Mouse (Mus musculus) testis, postnatal 14 days (tissue): Measurements from ENCODE around the gene Soga1.

ENCODE experiments used
- DNase-seq: peaks from one replicate; pipeline ENCODE4 v3.0.0; 2021; ENCODE audit warnings: low spot score

The Soga1 gene

GRCm38 (mm10) chr2:157037303-157037702 is 41.8 kb downstream of the Soga1 start:
- DNase-seq, result no peak

DNA sequence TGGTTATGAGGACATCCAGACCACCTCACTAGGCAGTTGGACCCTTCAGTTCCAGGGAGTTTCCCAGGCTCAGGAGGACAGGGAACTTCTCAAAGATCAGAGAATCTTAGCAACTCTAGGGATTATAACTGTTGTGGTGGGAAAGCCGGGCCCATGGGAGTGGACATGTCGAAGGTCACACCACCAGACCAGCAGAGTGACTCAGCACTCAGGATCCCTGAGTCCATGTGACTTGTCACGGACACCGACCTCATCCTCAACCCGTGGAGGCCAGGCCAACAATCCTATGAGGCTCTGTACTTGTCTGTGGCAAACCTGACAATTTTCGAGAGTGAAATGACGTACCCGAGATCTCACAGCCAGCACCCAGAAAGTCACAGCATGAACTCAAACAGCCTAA is 42.7 kb downstream of the Soga1 start:
- no peak for DNase-seq

DNA sequence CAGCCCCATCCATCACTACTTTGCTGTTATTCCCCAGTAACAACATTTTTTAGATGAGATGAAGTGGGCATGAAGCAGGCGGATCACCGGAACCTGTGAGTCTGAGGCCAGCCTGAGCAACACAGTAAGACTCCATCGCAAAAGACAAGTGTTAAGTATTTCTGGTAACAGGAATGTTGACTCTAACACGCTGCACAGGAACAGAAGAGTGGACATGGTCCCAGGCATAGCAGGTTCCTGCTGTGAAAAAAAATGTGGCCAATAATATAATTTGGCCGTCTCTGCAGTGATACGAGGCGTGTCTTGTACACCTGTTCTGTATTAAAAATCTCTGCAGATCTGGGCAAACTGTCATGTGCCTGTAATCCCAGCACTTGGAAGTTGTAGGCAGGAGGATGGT is 43.7 kb downstream of the Soga1 start:
- DNase-seq, result no peak

DNA sequence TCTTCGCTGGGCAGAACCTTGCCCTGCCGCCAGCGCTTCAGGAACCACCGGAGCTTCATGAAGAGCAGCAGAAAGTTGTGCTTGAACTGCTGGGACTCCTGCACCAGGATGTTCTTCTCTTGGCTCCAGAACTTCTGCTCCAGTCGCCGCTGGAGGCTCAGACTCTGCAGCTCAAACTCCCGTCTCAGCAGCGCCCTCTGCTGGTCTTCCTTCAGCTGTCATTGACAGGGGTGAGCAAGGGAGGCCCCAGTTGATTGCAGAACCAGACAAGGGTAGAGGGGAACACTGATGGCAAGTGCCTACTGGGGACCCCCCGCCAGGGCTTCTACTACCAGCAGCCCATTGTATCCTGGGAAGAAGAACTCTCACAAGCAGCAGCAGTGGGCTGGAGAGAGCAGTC is 48.2 kb downstream of the Soga1 start:
- DNase-seq, result peak; percentile 71

GRCm38 (mm10) chr2:157028261-157028660 is 50.8 kb downstream of the Soga1 start:
- DNase-seq, result no peak

DNA sequence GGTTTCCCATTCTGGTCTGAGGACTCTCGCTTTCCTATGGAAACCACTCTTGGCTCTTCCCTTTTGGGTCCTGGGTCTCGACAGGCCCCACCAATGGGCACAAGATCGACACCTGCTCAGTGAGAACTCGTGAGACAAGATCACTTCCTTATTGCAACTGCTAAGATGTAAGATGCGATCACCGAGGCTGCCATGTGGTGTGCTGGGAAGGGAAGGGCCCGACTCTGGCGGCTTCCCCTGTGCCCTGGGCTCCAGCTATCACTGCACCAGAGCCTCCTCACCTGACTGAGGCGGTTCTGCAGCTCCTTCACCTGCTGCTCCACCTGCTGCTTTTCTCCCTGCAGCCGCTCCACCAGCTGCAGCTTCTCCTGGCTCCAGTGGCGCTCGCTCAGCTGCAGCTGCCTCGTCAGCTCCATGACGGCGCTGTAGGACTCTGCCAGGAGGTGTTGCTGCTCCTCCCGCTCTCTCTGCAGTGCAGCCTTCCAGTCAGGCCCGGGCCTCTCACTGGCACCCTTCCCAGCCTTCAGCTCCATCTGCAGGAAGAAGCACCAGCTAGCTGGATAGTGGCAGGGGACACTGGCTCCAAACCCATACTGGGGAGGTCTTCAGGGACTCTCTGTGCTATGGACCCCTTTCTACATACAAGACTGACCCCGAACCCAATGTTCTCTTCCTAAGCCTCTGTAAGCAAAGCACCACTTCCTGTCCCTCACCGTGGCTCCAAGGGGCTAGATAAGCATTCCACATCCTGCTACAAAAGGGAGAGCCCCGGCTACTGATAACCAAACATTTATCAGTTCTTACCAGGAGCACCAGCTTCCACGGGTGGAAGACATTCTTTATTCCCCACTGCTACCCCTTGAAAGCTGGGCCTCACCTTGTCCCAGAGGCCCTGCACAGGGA is 51.7 kb downstream of the Soga1 start:
- no peak for DNase-seq

DNA sequence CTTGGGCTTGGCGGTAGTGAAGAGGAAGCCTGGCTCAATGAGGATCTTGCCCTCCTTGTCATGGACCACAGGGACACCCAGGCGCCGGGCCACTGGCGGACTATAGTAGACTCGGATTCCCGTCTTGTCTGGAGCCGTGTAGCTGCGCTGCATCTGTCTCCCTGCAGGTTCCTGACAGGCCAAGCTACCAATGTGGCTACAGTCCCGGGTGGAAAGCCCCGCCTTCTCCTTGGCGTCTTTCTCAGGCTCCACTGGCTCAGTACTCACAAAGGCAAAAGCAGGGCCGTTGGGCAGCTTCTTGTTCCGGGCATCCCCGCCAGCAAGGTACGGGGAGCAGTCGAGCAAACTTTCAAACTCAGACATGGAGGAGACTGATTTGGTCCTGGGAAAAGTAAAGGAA is 57.9 kb downstream of the Soga1 start:
- DNase-seq, result no peak

- DNase-seq, result no peak
Measured at GRCm38 (mm10) chr2:157019228-157019627, 59.8 kb downstream of the Soga1 start.

- DNase-seq, result no peak
Measured at GRCm38 (mm10) chr2:157016529-157017270, 62.4 kb downstream of the Soga1 start.

- no peak for DNase-seq
Measured at GRCm38 (mm10) chr2:157012341-157012740, 66.7 kb downstream of the Soga1 start.

DNA sequence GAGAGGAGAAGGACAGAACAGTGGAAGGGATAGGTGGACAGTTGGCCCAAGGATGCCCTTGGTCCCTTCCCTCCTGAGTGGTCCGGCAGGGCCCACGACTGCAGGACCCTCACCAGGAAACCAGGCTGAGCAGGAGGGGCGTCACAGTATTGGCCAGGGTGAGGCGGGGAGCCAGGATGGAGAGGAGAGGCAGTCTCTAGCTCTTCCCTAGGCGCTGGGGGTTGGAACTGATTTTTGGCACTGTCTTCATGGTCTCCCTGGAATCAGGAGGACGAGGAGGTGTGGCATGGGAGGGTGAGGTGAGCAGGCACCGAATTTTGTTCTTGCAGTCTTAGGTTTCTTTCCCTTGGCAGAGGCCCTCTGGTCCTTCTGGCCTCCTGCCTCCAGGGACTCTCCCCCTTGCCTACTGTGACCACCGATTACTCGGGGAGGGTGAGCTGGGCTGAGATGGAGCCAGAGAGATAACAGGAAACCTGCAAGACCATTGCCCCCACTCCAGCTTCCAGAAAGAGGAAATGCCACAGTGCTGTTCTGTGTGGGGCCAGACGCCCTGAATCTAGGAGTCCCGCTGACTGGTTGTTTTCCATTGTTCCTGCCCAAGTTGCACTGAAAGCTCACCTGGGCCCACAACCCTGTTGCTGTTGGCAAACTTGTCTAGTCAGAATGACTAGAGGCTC is 68.3 kb downstream of the Soga1 start:
- no peak for DNase-seq

DNA sequence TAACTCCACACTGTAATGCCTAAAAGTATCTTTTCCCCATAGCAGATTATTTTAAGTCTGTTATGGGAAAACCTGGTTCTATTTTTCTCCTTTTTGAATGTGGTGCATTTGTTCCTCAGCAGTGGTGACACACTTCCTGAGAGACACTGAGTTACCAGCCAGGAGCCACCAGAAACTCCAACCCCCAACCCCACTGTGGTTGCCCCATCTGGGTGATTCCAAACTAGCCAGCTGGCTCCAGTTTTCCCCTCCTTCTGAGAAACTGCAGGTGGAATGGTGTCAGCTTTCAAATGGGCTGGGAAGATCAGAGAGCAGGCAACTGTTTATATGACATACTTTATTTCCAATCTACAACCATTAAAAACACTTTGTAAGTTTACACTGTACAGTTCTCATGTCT is 68.9 kb downstream of the Soga1 start:
- DNase-seq, result no peak

- no peak for DNase-seq
Measured at GRCm38 (mm10) chr2:157008509-157008908, 70.5 kb downstream of the Soga1 start.

DNA sequence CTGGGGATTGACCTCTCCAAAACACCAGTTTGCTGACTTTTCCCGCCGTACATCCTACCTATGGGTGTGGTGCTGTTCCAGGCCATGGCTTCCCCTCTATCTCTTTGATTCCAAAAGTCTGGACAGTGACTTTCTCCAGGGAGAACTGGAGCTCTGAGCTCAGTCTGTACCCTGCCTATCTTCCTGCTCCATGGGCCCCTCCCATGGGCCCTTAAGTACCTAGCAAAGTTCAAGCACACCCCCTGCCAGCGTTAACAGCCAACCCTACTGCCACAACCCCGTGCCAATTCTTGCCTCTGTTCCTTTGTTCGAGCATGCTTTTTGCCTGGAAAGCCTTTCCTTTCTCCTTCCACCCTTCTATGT is 71.8 kb downstream of the Soga1 start:
- DNase-seq, result no peak

DNA sequence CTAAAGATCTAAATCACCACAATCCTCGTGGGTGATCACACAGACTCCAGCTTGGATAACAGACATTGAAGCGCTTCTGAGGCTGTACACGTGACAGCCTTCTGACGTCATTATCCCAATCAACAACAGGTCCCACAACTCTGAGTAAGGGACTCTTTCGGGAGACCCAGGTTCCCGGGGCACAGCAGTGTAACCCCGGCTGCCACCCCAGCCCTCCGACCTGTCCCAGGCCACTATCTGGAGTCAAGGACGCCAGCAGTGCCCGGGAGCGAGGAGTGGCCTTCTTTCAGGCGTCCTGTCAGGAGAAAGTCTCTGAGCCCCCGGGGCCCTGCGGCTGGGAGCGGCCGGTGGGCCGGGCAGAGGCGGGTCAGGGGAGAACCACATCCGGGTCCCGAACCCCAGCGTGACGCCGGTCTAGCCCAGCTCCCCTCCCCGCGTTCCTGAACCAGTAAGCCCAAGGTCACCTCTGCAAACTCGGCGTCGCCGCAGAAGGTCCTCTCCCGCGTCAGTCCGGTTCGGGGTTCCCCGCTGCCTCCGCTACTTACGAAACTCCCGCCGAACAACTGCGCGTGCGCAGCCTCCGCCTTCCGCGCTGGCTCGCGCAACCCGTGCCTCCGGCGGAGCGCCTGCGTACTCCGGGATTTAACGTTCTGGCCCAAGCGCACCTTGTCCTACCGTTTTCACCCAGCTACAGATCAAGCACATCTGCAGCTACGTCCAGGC is 72.4 kb downstream of the Soga1 start, which contains the start of gene Dsn1:
TSS of gene Dsn1 (minus strand) at position 644 of the 723 bp plus-strand sequence.
- DNase-seq, result peak; percentile 89

DNA sequence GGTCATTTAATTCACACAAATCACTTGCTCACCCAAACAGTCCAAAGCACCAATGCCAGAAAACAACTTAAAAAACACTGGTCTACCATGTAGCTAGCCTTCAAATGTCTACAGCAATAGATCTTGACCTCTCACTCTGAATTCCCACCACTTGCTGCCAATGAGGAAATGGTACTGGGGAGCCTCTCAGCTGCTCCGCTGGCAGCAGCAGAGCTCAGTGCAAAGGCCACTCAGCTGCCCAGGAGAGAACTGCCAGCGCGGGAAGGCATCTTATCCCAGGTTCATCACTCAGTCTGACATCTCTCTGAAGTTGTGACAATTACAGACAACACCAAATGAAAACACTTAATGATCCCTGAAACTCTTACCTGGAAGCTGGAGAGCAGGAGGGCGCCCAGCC is 76.7 kb downstream of the Soga1 start:
- no peak for DNase-seq

- DNase-seq, result no peak
Measured at GRCm38 (mm10) chr2:156998263-156998662, 80.8 kb downstream of the Soga1 start.

GRCm38 (mm10) chr2:156996576-156996975 is 82.5 kb downstream of the Soga1 start:
- DNase-seq, result peak; percentile 41

GRCm38 (mm10) chr2:156991470-156992319 is 87.4 kb downstream of the Soga1 start, which contains the start of gene Ndrg3:
TSS of gene Ndrg3 (minus strand) at chr2:156992056.
- DNase-seq, result peak; percentile 98

DNA sequence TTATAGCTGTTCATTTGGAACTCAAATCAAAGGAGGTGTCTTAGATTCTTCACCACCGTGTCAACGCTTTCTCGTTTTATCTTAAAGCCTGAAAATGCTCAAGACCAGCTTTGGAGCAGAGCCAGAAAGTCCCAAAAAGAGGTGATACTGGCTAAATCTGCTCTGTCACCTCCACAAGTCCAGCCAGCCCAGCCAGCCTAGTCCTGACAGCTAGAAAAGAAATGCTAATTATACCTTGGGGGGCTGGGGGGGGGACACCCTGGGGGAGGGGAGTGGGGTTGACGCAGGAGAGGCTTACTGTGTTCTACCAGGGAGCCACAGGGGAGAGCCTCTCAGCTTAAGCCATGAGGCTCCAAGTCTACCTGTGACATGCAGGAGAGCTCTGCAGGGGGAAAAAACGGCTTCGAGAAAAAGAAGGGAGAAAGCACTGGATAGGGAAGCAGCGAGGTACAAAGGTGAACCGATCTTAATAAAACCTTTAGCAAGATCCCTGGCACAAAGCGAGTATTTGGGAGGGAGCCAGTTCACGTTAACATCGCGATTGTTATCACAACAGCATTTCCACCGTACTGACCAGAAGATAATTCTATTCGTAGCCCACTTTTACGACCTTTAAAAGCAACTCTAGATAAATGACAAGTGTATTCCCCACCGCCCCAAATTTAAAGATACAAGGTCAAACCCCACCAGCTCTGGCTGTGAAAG is 88.2 kb downstream of the Soga1 start:
- peak; percentile 12 for DNase-seq
